Mouse (Mus musculus) embryonic fibroblast, embryonic 13.5 days (primary cell): ENCODE results near the gene Chd8.

Experiments
- CTCF ChIP-seq: IDR thresholded peaks from 2 replicates; pipeline ENCODE4 v1.5.1; 2011; ENCODE audit warnings: mild to moderate bottlenecking, control low read depth, low read length, moderate library complexity, borderline replicate concordance; ENCODE audit not compliant: insufficient read depth
- POLR2A ChIP-seq: IDR thresholded peaks from 2 replicates; pipeline ENCODE4 v1.6.1; 2011; ENCODE audit warnings: low read depth, mild to moderate bottlenecking, control low read depth, low read length, moderate library complexity

- TF ChIP-seq POLR2A (no peak), CTCF (no peak)
These were observed 105.0 kb downstream of the Chd8 start for GRCm38 (mm10) chr14:52152613-52153012.
